Mouse (Mus musculus): ENCODE data around the gene Psmc5. TPM values are rescaled to one million over a fixed set of nuclear protein-coding genes. Genes with fewer than 3 reads are reported as not detected.

The Psmc5 gene
- polyA plus RNA-seq, 1 experiment from 2014 or later = 250 TPM

DNA sequence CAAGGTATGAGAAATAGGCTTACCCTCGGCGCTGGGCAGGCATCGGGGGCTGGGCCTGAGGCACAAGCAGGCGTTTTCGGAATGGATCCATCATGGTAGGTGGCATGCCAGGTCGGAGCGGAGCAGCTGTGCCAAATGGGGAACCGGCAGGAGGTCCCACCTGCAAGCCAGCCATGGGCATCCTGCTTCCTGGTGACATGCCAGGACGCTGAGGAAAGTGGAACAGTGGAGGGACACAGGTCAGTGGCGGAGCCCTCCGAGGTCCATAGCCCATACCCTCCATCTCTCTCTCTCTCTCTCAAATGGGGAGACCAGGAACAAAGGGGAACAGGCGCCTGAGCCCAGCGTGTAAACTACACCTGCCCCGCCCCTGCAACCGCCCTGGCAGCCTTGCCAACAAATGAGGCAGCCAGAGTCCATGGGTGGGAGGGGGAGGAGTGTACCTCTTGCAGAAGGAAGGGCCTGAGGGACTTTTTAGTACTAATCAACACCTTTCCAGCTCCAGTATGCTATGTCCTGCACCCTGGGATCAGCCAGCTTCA lies 11.4 kb downstream of the Psmc5 start:
- H3K36me3 ChIP-seq (ENCODE audit: control insufficient read depth, insufficient read depth, low read length) = peaks cover 53% of the 10 kb centered on the region
- H3K4me1 ChIP-seq (replicated peaks; ENCODE audit: control insufficient read depth, insufficient read depth, low read length) = peaks cover 33% of the 10 kb centered on the region
- ATAC-seq (ENCODE audit: low read depth) = no peak
- H3K9ac ChIP-seq (ENCODE audit: low read length) = no peak overlapping the region
- H3K4me2 ChIP-seq (ENCODE audit: low read depth, low read length) = 0 out of 2 replicates have a peak overlapping the region, but pooled peaks have one; percentile 40
- no peak overlapping the region for H3K4me3 ChIP-seq (ENCODE audit: low read length)
- 61% methylated on average over 15 of the region's 15 CpGs for WGBS
- peak overlapping the region; percentile 77 for H3K27ac ChIP-seq (ENCODE audit: low read length)
- no peaks in the 10 kb centered on the region for H3K27me3 ChIP-seq (ENCODE audit: control insufficient read depth, insufficient read depth, low read depth, low read length)
- H3K9me3 ChIP-seq (ENCODE audit: control insufficient read depth, low read length) = no peaks in the 10 kb centered on the region

DNA sequence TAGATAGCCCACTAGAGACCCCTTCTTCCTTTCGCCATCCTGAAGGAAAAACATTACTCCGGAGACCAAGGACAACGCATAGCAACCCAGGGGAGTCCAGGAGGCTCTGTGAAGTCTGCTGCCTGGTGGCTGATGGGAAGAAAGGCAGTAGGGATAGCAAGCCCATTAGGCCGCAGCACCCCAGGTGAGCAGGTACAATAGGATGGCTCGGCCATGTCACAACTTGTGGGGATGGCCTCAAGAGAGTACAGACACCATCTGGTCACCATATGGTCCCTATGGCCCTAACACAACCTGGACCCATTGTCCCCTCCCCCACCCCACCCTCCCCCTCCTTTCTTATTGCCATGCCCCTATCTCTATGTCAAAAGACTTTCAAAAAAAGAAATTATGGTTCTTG lies 11.9 kb downstream of the Psmc5 start:
- Histone ChIP-seq H3K9ac (ENCODE audit: low read length) (no peak overlapping the region; the same call in 1 of the 2 replicates), H3K4me2 (ENCODE audit: low read depth, low read length) (peak overlapping the region; percentile 40), H3K4me3 (ENCODE audit: low read length) (peak overlapping the region; percentile 19; the same call in 1 of the 2 replicates), H3K27me3 (ENCODE audit: control insufficient read depth, insufficient read depth, low read depth, low read length) (no peaks in the 10 kb centered on the region), H3K9me3 (ENCODE audit: control insufficient read depth, low read length) (no peaks in the 10 kb centered on the region), H3K27ac (ENCODE audit: low read length) (peak overlapping the region; percentile 77), H3K4me1 (replicated peaks; ENCODE audit: control insufficient read depth, insufficient read depth, low read length) (peaks cover 33% of the 10 kb centered on the region), H3K36me3 (ENCODE audit: control insufficient read depth, insufficient read depth, low read length) (peaks cover 49% of the 10 kb centered on the region)
- ATAC-seq (ENCODE audit: low read depth) = no peak
- 58% methylated on average over 5 of the region's 5 CpGs for WGBS

DNA sequence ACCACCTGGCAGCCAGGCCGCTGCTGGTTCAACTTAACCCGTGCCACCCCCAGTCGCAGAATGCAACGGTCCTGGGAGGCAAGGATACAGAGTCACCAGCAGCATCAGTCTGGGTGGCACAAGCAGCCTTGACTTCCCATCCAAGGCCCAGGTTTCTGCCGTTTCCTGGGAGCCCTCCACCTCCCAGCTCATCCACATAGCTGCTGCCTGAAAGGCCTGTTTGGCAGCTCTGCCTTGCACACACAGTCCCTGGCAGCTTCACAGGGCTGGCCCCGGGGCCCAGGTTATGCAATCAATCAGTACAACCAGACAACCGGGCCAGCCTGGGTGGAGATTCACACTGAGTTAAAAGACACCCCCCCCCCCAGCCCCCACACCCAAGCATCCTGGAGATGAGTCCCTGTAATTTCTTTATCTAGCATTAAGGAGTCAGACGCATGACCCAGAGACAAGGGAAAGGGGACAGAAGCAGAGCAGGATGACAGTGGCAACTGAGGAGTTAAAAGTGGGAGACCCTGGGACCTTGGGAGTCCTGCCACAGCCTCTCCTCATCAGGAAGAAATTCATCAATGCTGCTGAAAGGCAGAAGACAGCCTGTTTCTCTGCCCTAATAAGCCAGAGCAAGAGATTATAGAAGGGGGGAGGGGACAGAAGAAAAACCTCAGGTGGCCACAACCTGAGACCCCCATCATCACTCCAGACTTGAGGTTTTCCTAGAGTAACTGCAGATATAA lies 12.5 kb downstream of the Psmc5 start:
- H3K9ac ChIP-seq (ENCODE audit: low read length) = peak overlapping the region; percentile 40
- H3K4me1 ChIP-seq (replicated peaks; ENCODE audit: control insufficient read depth, insufficient read depth, low read length) = peaks cover 33% of the 10 kb centered on the region
- WGBS = 36% methylated on average over 8 of the region's 8 CpGs
- H3K27me3 ChIP-seq (ENCODE audit: control insufficient read depth, insufficient read depth, low read depth, low read length) = no peaks in the 10 kb centered on the region
- no peaks in the 10 kb centered on the region for H3K9me3 ChIP-seq (ENCODE audit: control insufficient read depth, low read length)
- H3K4me3 ChIP-seq (ENCODE audit: low read length) = peak overlapping the region; percentile 19
- peaks cover 42% of the 10 kb centered on the region for H3K36me3 ChIP-seq (ENCODE audit: control insufficient read depth, insufficient read depth, low read length)
- H3K4me2 ChIP-seq (ENCODE audit: low read depth, low read length) = peak overlapping the region; percentile 40
- peak overlapping the region; percentile 77 for H3K27ac ChIP-seq (ENCODE audit: low read length)
- ATAC-seq (ENCODE audit: low read depth) = no peak

DNA sequence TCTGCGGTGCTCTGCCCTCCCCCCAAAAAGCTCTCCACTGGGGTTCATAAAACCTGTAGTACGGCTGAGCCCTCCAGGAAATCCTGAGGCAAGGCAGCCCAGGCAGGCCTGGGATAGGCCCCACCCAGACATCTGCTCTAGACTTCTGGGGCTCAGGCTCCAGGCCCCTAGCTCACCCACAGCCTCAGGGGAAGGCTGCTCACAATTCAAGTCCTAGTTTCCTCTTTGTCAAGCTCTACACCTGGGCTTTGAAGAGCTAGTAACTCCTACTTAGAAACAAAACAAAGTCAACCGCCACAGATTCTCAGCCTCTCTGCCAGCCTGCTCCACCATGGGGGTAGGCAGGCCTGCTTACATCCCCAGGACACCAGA lies 13.1 kb downstream of the Psmc5 start:
- H3K4me3 ChIP-seq (ENCODE audit: low read length) = peak overlapping the region; percentile 19
- WGBS = 19% methylated on average over 3 of the region's 3 CpGs
- H3K4me1 ChIP-seq (replicated peaks; ENCODE audit: control insufficient read depth, insufficient read depth, low read length) = peaks cover 39% of the 10 kb centered on the region
- no peaks in the 10 kb centered on the region for H3K9me3 ChIP-seq (ENCODE audit: control insufficient read depth, low read length)
- no peak for ATAC-seq (ENCODE audit: low read depth)
- H3K9ac ChIP-seq (ENCODE audit: low read length) = peak overlapping the region; percentile 40
- peaks cover 37% of the 10 kb centered on the region for H3K36me3 ChIP-seq (ENCODE audit: control insufficient read depth, insufficient read depth, low read length)
- peak overlapping the region; percentile 77 for H3K27ac ChIP-seq (ENCODE audit: low read length)
- H3K27me3 ChIP-seq (ENCODE audit: control insufficient read depth, insufficient read depth, low read depth, low read length) = no peaks in the 10 kb centered on the region
- peak overlapping the region; percentile 40 for H3K4me2 ChIP-seq (ENCODE audit: low read depth, low read length)

DNA sequence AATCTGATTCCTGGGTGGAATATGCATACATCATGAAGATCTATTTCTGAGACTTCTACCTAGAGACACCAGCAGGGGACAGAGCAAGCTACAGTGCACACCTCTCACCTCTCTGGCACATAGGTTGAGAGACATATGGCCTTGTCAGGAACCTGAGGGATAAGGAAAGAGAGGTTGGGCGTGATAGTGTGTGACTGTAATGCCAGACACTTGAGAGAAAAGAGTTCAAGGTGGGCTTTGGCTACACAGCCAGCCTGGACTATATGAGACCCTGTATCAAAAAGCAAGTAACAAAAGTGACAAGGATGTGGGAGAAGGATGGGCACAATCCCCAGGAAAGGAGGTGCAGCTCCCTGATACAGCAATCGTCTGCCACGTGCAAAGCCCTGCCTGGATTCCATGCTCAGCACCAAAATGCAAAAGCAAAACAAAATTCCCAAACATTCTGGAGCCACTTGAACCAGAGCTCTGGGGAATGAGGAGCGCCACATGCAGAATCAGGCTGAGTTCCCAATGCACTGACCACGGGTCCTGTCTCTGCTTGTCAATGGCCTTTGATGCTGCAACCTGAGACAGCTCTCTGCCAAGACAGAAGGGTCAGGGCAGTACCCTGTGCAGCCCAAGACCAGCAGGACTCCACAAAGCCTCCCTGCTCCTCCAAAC lies 15.3 kb downstream of the Psmc5 start:
- H3K4me2 ChIP-seq (ENCODE audit: low read depth, low read length) = peak overlapping the region; percentile 84
- H3K27me3 ChIP-seq (ENCODE audit: control insufficient read depth, insufficient read depth, low read depth, low read length) = no peaks in the 10 kb centered on the region
- peak overlapping the region; percentile 99 for H3K27ac ChIP-seq (ENCODE audit: low read length)
- peaks cover 50% of the 10 kb centered on the region for H3K4me1 ChIP-seq (replicated peaks; ENCODE audit: control insufficient read depth, insufficient read depth, low read length)
- peaks cover 15% of the 10 kb centered on the region for H3K36me3 ChIP-seq (ENCODE audit: control insufficient read depth, insufficient read depth, low read length)
- no peaks in the 10 kb centered on the region for H3K9me3 ChIP-seq (ENCODE audit: control insufficient read depth, low read length)
- peak overlapping the region; percentile 100 for H3K9ac ChIP-seq (ENCODE audit: low read length)
- peak overlapping the region; percentile 92 for H3K4me3 ChIP-seq (ENCODE audit: low read length)
- 22% methylated on average over 5 of the region's 5 CpGs for WGBS
- ATAC-seq (ENCODE audit: low read depth) = no peak

DNA sequence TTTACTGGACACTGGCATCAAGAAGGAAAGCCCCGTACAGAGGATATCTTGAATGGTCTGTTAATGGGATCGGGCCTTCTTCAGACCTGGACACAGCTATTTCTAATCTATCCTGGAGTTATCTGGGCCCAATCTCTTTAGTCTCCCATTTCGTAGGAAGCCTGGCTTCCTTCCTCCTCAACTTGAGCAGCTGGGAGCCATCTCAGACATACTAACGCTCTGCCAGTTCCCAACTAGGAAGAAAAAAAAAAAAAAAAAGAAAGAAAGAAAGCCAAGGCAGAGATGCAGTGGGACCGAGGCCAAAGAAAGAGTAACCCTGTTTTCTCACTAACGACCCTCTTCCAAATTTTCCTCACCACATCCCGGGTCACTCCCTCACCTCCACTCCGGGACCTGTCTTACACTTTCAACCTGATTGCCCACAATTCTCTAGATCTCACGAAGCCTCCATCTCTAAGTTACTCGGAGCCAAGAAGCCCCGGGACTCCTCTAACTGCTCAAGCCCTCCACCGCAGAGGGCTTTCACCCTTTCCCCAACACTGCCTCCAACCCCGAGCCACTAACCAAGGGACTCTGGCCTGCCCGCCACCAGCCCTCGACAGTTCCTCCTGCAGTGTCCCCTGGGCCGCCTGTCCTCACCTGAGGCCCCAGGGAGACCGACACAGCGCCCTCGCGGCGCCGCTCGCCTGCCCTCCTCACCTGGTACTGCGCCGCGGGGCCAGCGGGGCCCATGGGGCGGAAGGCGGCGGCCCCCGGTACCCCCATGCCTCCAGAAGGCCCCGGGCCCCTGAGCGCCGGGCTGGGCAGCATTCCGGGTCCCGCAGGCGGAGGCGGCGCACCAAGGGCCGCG lies 16.1 kb downstream of the Psmc5 start:
- peak; percentile 27 for ATAC-seq (ENCODE audit: low read depth)
- Histone ChIP-seq H3K27me3 (ENCODE audit: control insufficient read depth, insufficient read depth, low read depth, low read length) (no peaks in the 10 kb centered on the region), H3K9ac (ENCODE audit: low read length) (peak overlapping the region; percentile 100), H3K36me3 (ENCODE audit: control insufficient read depth, insufficient read depth, low read length) (peaks cover 7% of the 10 kb centered on the region), H3K4me1 (replicated peaks; ENCODE audit: control insufficient read depth, insufficient read depth, low read length) (peaks cover 55% of the 10 kb centered on the region), H3K9me3 (ENCODE audit: control insufficient read depth, low read length) (no peaks in the 10 kb centered on the region), H3K4me2 (ENCODE audit: low read depth, low read length) (peak overlapping the region; percentile 84), H3K27ac (ENCODE audit: low read length) (peak overlapping the region; percentile 99), H3K4me3 (ENCODE audit: low read length) (peak overlapping the region; percentile 92)
- under 1% methylated on average over 37 of the region's 41 CpGs for WGBS

DNA sequence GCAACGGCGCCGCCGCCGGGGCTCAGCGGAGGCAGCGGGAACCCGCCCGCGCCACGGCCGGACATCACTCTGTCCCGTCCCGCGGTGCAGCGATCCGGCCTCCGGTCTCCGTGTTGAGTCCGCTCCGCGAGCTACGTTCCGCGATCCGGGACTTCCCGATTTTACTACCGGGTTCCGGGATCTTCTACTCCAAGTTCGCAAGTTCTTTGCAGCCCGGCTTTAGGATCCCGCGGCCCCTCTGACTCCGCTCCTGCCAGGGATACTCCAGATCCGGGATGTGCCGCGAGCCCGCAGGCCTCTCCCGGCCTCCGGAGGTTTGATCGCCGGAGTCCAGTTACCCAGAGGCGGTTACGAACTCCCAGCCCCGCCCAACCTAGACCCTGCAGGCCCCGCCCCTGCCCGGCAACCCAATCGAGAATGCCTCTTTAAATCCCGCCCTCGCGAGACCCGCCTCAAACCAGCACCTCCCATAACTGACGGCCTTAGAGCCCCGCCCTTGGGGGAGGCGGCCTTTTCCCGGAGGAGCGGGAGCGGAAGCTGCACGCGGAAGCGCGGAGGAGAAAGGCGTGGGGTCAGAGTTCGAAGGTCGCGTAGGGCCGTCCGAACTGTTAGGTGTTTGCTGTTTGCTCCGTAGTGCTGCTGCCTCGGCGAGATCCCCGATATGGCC lies 16.8 kb downstream of the Psmc5 start, which contains the start of gene Smarcd2:
Smarcd2 (minus strand) TSS at position 329 of the 667 bp plus-strand sequence.
- Histone ChIP-seq H3K4me1 (replicated peaks; ENCODE audit: control insufficient read depth, insufficient read depth, low read length) (peaks cover 51% of the 10 kb centered on the region), H3K27ac (ENCODE audit: low read length) (peak within 1 kb of the TSS; percentile 99), H3K9me3 (ENCODE audit: control insufficient read depth, low read length) (no peaks in the 10 kb centered on the region), H3K27me3 (ENCODE audit: control insufficient read depth, insufficient read depth, low read depth, low read length) (no peaks in the 10 kb centered on the region), H3K4me2 (ENCODE audit: low read depth, low read length) (peak within 1 kb of the TSS; percentile 84), H3K9ac (ENCODE audit: low read length) (peak within 1 kb of the TSS; percentile 100), H3K4me3 (ENCODE audit: low read length) (peak within 1 kb of the TSS; percentile 92), H3K36me3 (ENCODE audit: control insufficient read depth, insufficient read depth, low read length) (no peaks in the 10 kb centered on the region; the same call in 1 of the 2 replicates)
- ATAC-seq (ENCODE audit: low read depth) = peak; percentile 92
- WGBS = under 1% methylated on average over 69 of the region's 72 CpGs

DNA sequence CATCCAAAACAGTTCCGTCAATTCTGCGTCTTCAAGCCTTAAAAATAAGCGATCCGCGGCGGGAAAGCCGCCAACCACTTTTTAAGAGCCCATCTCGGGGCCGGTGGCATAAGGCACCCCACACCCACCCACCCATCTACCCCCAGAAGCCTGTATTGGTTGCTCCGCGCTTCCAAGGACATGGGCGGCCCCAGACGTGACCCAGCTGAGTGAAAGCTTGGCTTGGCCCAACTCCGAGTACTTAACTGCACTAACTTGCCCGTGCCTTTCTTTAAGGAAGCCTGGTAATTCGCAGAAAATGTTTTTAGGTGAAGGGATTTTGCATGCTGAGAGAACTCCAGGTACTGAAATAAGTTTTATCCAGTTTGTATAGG lies 17.3 kb downstream of the Psmc5 start:
- H3K9ac ChIP-seq (ENCODE audit: low read length) = peak overlapping the region; percentile 74
- H3K4me1 ChIP-seq (replicated peaks; ENCODE audit: control insufficient read depth, insufficient read depth, low read length) = peaks cover 46% of the 10 kb centered on the region
- peak overlapping the region; percentile 79 for H3K4me2 ChIP-seq (ENCODE audit: low read depth, low read length)
- H3K36me3 ChIP-seq (ENCODE audit: control insufficient read depth, insufficient read depth, low read length) = no peaks in the 10 kb centered on the region
- H3K27ac ChIP-seq (ENCODE audit: low read length) = peak overlapping the region; percentile 92
- H3K9me3 ChIP-seq (ENCODE audit: control insufficient read depth, low read length) = no peaks in the 10 kb centered on the region
- 6% methylated on average over 16 of the region's 16 CpGs for WGBS
- ATAC-seq (ENCODE audit: low read depth) = no peak
- no peaks in the 10 kb centered on the region for H3K27me3 ChIP-seq (ENCODE audit: control insufficient read depth, insufficient read depth, low read depth, low read length)
- H3K4me3 ChIP-seq (ENCODE audit: low read length) = peak overlapping the region; percentile 92

All from lung, embryonic 16.5 days (tissue).